Mouse (Mus musculus): ENCODE data around the gene Lrwd1. TPM values are rescaled to one million over a fixed set of nuclear protein-coding genes. Genes with fewer than 3 reads are reported as not detected.

The Lrwd1 gene
- total and polyA plus RNA-seq, 3 experiments: 98.2 to 133 TPM; not detected in 1

DNA sequence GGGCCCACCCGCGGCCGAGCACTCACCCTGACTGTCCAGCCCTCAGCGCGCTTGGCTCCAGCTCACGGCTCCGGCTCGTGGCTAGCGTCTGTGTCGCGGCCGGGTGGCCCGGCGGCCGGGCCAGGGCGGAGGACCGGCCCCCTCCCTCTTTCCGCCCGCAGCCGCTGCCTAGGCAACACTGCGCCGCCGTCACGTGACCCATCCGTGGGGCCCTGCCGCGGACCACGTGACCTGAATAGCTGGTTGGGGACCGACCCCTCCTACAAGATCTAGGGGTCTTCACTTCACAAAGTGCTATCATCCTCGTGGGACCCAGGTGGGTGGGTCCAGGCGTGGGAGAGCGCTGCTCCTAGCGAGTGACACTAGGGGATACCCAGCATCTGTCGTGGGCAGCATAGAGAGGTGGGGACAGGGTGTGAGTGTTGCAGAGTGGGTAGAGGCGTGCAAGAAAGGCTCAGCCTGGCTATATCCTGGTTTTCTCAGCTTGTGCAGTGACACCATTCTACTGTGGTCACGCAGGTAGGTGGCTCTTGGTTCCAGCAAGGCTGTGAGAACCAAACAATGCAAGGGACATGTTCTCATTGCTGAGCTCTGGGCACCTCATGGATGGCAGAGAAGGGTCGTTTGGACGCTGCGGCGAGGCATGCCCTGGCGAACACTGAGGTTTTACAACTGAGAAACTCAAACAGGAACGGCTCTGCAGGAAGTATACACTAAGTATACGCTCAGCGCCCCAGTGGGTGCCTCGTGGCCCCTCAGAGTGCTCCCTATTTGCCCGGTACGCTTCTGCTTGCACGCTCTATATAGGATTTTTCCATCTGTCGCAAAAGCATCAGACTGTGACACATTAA lies 34.9 kb upstream of the Lrwd1 start, which contains the start of gene Orai2:
Orai2 (minus strand) TSS at position 202 of the 851 bp plus-strand sequence.
- peak; percentile 88 for DNase-seq (ENCODE audit: low read depth, low spot score)
- Histone ChIP-seq H3K4me1 (ENCODE audit: control insufficient read depth in 1 of 2, insufficient read depth in 2 of 2, low read length in 2 of 2) (peaks cover 0 to 29% of the 10 kb centered on the region in 2 experiments), H3K9ac (ENCODE audit: control insufficient read depth, low read depth, low read length, poor library complexity, severe bottlenecking) (peak within 1 kb of the TSS; percentile 80), H3K27ac (ENCODE audit: control insufficient read depth, low read depth, low read length) (peak within 1 kb of the TSS; percentile 94), H3K79me2 (ENCODE audit: control insufficient read depth, insufficient read depth, low read length, poor library complexity) (peaks cover 14% of the 10 kb centered on the region), H3K4me3 (ENCODE audit: control insufficient read depth in 1 of 2, insufficient read depth in 1 of 2, low read depth in 2 of 2, low read length in 2 of 2) (peak within 1 kb of the TSS; percentile 78 to 81), H3K36me3 (ENCODE audit: control insufficient read depth in 1 of 2, insufficient read depth in 2 of 2, low read length in 2 of 2) (peaks cover 2 to 15% of the 10 kb centered on the region in 2 experiments; a peak in 3 of 4 replicates), H3K27me3 (ENCODE audit: control insufficient read depth in 1 of 2, insufficient read depth in 2 of 2, low read length in 2 of 2) (no peaks in the 10 kb centered on the region), H3K9me3 (replicated peaks; ENCODE audit: insufficient read depth, low read length) (no peaks in the 10 kb centered on the region)
- no peak for TF ChIP-seq TAL1 (IDR thresholded peaks at IDR 0.05; ENCODE audit: low read length)
- peak; percentile 89 for TF ChIP-seq MXI1 (IDR thresholded peaks at IDR 0.05; ENCODE audit: low read depth, low read length)
- TF ChIP-seq MEF2A (IDR thresholded peaks at IDR 0.05; ENCODE audit: extremely low read depth, insufficient replicate concordance, low read depth, low read length, poor library complexity, severe bottlenecking): no peak
- peak; percentile 41; the same call in 1 of the 2 replicates for TF ChIP-seq ZMIZ1 (IDR thresholded peaks at IDR 0.05; ENCODE audit: low read depth, low read length)
- TF ChIP-seq ZKSCAN1 (IDR thresholded peaks at IDR 0.05; ENCODE audit: low read depth, low read length): no peak
- TF ChIP-seq POLR2AphosphoS5 (IDR thresholded peaks at IDR 0.05; ENCODE audit: borderline replicate concordance, low read depth, low read length): no peak
- TF ChIP-seq ETS1 (IDR thresholded peaks at IDR 0.05; ENCODE audit: low read depth, low read length): peak; percentile 17; the same call in 1 of the 2 replicates
- TF ChIP-seq EP300 (IDR thresholded peaks at IDR 0.05; ENCODE audit: low read depth in 1 of 2, low read length in 2 of 2): no peak
- TF ChIP-seq MYC (IDR thresholded peaks at IDR 0.05; ENCODE audit: low read depth, low read length): no peak; the same call in 1 of the 2 replicates
- peak; percentile 35 for TF ChIP-seq NELFE (IDR thresholded peaks at IDR 0.05; ENCODE audit: low read depth, low read length)
- peak; percentile 65; the same call in 1 of the 2 replicates for TF ChIP-seq BHLHE40 (IDR thresholded peaks at IDR 0.05; ENCODE audit: borderline replicate concordance, low read depth, low read length)
- TF ChIP-seq ZNF384 (IDR thresholded peaks at IDR 0.05; ENCODE audit: low read depth, low read length): no peak
- no peak for TF ChIP-seq GATA1 (IDR thresholded peaks at IDR 0.05; ENCODE audit: low read depth, low read length)
- TF ChIP-seq POLR2A (IDR thresholded peaks at IDR 0.05; ENCODE audit: control insufficient read depth in 1 of 2, insufficient read depth in 1 of 2, low read depth in 1 of 2, low read length in 2 of 2, poor library complexity in 1 of 2): peak in 1 of 2 experiments; percentile 24; a peak in 2 of 4 replicates
- peak; percentile 74; the same call in 1 of the 2 replicates for TF ChIP-seq MAZ (IDR thresholded peaks at IDR 0.05; ENCODE audit: low read depth, low read length)
- peak; percentile 95 to 98 for TF ChIP-seq USF2 (IDR thresholded peaks at IDR 0.05; ENCODE audit: borderline replicate concordance in 1 of 2, insufficient read depth in 1 of 2, low read depth in 1 of 2, low read length in 2 of 2)
- TF ChIP-seq JUND (IDR thresholded peaks at IDR 0.05; ENCODE audit: low read depth, low read length): no peak
- no peak for TF ChIP-seq E2F4 (IDR thresholded peaks at IDR 0.05; ENCODE audit: borderline replicate concordance, low read depth, low read length)
- no peak for TF ChIP-seq KAT2A (conservative IDR thresholded peaks at IDR 0.05; ENCODE audit: low read depth, low read length)
- no peak for TF ChIP-seq SMC3 (IDR thresholded peaks at IDR 0.05; ENCODE audit: low read depth, low read length)
- no peak for TF ChIP-seq CHD1 (IDR thresholded peaks at IDR 0.05; ENCODE audit: low read depth, low read length)
- TF ChIP-seq SIN3A (IDR thresholded peaks at IDR 0.05; ENCODE audit: low read length): no peak; the same call in none of the 2 replicates
- no peak for TF ChIP-seq RAD21 (IDR thresholded peaks at IDR 0.05; ENCODE audit: low read depth, low read length)
- TF ChIP-seq TCF12 (IDR thresholded peaks at IDR 0.05; ENCODE audit: low read depth, low read length): no peak; the same call in 1 of the 2 replicates
- TF ChIP-seq UBTF (IDR thresholded peaks at IDR 0.05; ENCODE audit: borderline replicate concordance, insufficient read depth, low read depth, low read length): 0 out of 2 replicates have a peak, but pooled peaks have one; percentile 63
- peak; percentile 96 for TF ChIP-seq USF1 (IDR thresholded peaks at IDR 0.05; ENCODE audit: low read depth, low read length)
- TF ChIP-seq ELF1 (IDR thresholded peaks at IDR 0.05; ENCODE audit: low read depth, low read length): no peak; the same call in 1 of the 2 replicates
- TF ChIP-seq MAX (IDR thresholded peaks at IDR 0.05; ENCODE audit: low read length): peak; percentile 97
